Mouse (Mus musculus): ENCODE measurements around the gene Eif1ad. TPM values are rescaled to one million over a fixed set of nuclear protein-coding genes. Genes with fewer than 3 reads are reported as not detected.
A peak's percentile ranks its signal among the peaks of the same experiment; 100 is the strongest.

Eif1ad gene
- total and polyA plus RNA-seq, 2 experiments from 2014 or later = 37.5 to 37.9 TPM

- Histone ChIP-seq H3K4me3 (ENCODE audit: low read depth, low read length) (no peak overlapping the region), H3K9me3 (replicated peaks; ENCODE audit: control insufficient read depth, low read length) (no peaks in the 10 kb centered on the region), H3K9ac (replicated peaks; ENCODE audit: low read depth, low read length) (no peak overlapping the region), H3K36me3 (replicated peaks; ENCODE audit: control insufficient read depth, insufficient read depth, low read length) (no peaks in the 10 kb centered on the region), H3K4me1 (ENCODE audit: control insufficient read depth, insufficient read depth) (no peaks in the 10 kb centered on the region), H3K4me2 (ENCODE audit: low read depth, low read length) (no peak overlapping the region), H3K27me3 (ENCODE audit: control insufficient read depth, insufficient read depth, low read length) (no peaks in the 10 kb centered on the region), H3K27ac (ENCODE audit: low read depth) (no peak overlapping the region)
- WGBS = 67% methylated on average over 2 of the region's 2 CpGs
- DNase-seq (ENCODE audit: low spot score) (no peak), ATAC-seq (ENCODE audit: insufficient read depth, low read depth) (no peak)
- no peak for TF ChIP-seq EP300 (IDR thresholded peaks at IDR 0.05; ENCODE audit: low read depth)
- no peak for TF ChIP-seq CTCF (IDR thresholded peaks at IDR 0.05; ENCODE audit: low read depth)
Observed at GRCm38 (mm10) chr19:5353609-5354008, 12.9 kb upstream of the Eif1ad start.

GRCm38 (mm10) chr19:5356080-5356479 is 10.5 kb upstream of the Eif1ad start:
- H3K4me2 ChIP-seq (ENCODE audit: low read depth, low read length) = no peak overlapping the region
- ATAC-seq (ENCODE audit: insufficient read depth, low read depth) = no peak
- H3K4me1 ChIP-seq (ENCODE audit: control insufficient read depth, insufficient read depth) = peaks cover 3% of the 10 kb centered on the region; the same call in 1 of the 2 replicates
- H3K9me3 ChIP-seq (replicated peaks; ENCODE audit: control insufficient read depth, low read length) = no peaks in the 10 kb centered on the region
- H3K36me3 ChIP-seq (replicated peaks; ENCODE audit: control insufficient read depth, insufficient read depth, low read length) = no peaks in the 10 kb centered on the region
- DNase-seq (ENCODE audit: low spot score) = no peak
- H3K27ac ChIP-seq (ENCODE audit: low read depth) = no peak overlapping the region
- H3K9ac ChIP-seq (replicated peaks; ENCODE audit: low read depth, low read length) = no peak overlapping the region
- WGBS = no CpG with 5 or more reads among the region's 1 CpGs
- no peak for TF ChIP-seq CTCF (IDR thresholded peaks at IDR 0.05; ENCODE audit: low read depth)
- no peak for TF ChIP-seq EP300 (IDR thresholded peaks at IDR 0.05; ENCODE audit: low read depth)
- H3K4me3 ChIP-seq (ENCODE audit: low read depth, low read length) = no peak overlapping the region
- H3K27me3 ChIP-seq (ENCODE audit: control insufficient read depth, insufficient read depth, low read length) = no peaks in the 10 kb centered on the region

GRCm38 (mm10) chr19:5362186-5362585 is 4.4 kb upstream of the Eif1ad start:
- Histone ChIP-seq H3K27ac (ENCODE audit: low read depth) (no peak overlapping the region), H3K9me3 (replicated peaks; ENCODE audit: control insufficient read depth, low read length) (no peaks in the 10 kb centered on the region), H3K4me2 (ENCODE audit: low read depth, low read length) (no peak overlapping the region), H3K4me1 (ENCODE audit: control insufficient read depth, insufficient read depth) (peaks cover 11% of the 10 kb centered on the region), H3K27me3 (ENCODE audit: control insufficient read depth, insufficient read depth, low read length) (no peaks in the 10 kb centered on the region), H3K4me3 (ENCODE audit: low read depth, low read length) (no peak overlapping the region), H3K9ac (replicated peaks; ENCODE audit: low read depth, low read length) (no peak overlapping the region), H3K36me3 (replicated peaks; ENCODE audit: control insufficient read depth, insufficient read depth, low read length) (peaks cover 17% of the 10 kb centered on the region)
- no peak for DNase-seq (ENCODE audit: low spot score)
- WGBS = 88% methylated on average over 2 of the region's 2 CpGs
- ATAC-seq (ENCODE audit: insufficient read depth, low read depth) = no peak
- TF ChIP-seq EP300 (IDR thresholded peaks at IDR 0.05; ENCODE audit: low read depth) (no peak), CTCF (IDR thresholded peaks at IDR 0.05; ENCODE audit: low read depth) (no peak)

GRCm38 (mm10) chr19:5364124-5364523 is 2.4 kb upstream of the Eif1ad start:
- no peak overlapping the region for H3K9ac ChIP-seq (replicated peaks; ENCODE audit: low read depth, low read length)
- peaks cover 19% of the 10 kb centered on the region for H3K4me1 ChIP-seq (ENCODE audit: control insufficient read depth, insufficient read depth)
- DNase-seq (ENCODE audit: low spot score) = no peak
- peaks cover 25% of the 10 kb centered on the region for H3K36me3 ChIP-seq (replicated peaks; ENCODE audit: control insufficient read depth, insufficient read depth, low read length)
- no peak for ATAC-seq (ENCODE audit: insufficient read depth, low read depth)
- H3K4me2 ChIP-seq (ENCODE audit: low read depth, low read length) = no peak overlapping the region
- no peak overlapping the region for H3K4me3 ChIP-seq (ENCODE audit: low read depth, low read length)
- H3K9me3 ChIP-seq (replicated peaks; ENCODE audit: control insufficient read depth, low read length) = no peaks in the 10 kb centered on the region
- TF ChIP-seq EP300 (IDR thresholded peaks at IDR 0.05; ENCODE audit: low read depth) (no peak), CTCF (IDR thresholded peaks at IDR 0.05; ENCODE audit: low read depth) (no peak)
- H3K27me3 ChIP-seq (ENCODE audit: control insufficient read depth, insufficient read depth, low read length) = no peaks in the 10 kb centered on the region
- H3K27ac ChIP-seq (ENCODE audit: low read depth) = no peak overlapping the region
- WGBS = 71% methylated on average over 2 of the region's 2 CpGs

- Histone ChIP-seq H3K4me2 (ENCODE audit: low read depth, low read length) (peak overlapping the region; percentile 97), H3K27me3 (ENCODE audit: control insufficient read depth, insufficient read depth, low read length) (no peaks in the 10 kb centered on the region), H3K4me1 (ENCODE audit: control insufficient read depth, insufficient read depth) (peaks cover 19% of the 10 kb centered on the region), H3K9ac (replicated peaks; ENCODE audit: low read depth, low read length) (peak overlapping the region; percentile 77), H3K27ac (ENCODE audit: low read depth) (peak overlapping the region; percentile 97), H3K36me3 (replicated peaks; ENCODE audit: control insufficient read depth, insufficient read depth, low read length) (peaks cover 41% of the 10 kb centered on the region), H3K4me3 (ENCODE audit: low read depth, low read length) (peak overlapping the region; percentile 78), H3K9me3 (replicated peaks; ENCODE audit: control insufficient read depth, low read length) (no peaks in the 10 kb centered on the region)
- TF ChIP-seq CTCF (IDR thresholded peaks at IDR 0.05; ENCODE audit: low read depth) (no peak), EP300 (IDR thresholded peaks at IDR 0.05; ENCODE audit: low read depth) (no peak)
- no peak for ATAC-seq (ENCODE audit: insufficient read depth, low read depth)
- 18% methylated on average over 11 of the region's 11 CpGs for WGBS
- no peak for DNase-seq (ENCODE audit: low spot score)
Observed at GRCm38 (mm10) chr19:5365751-5366150, 790 bp upstream of the Eif1ad start.

- peaks cover 50% of the 10 kb centered on the region for H3K36me3 ChIP-seq (replicated peaks; ENCODE audit: control insufficient read depth, insufficient read depth, low read length)
- peaks cover 15% of the 10 kb centered on the region for H3K4me1 ChIP-seq (ENCODE audit: control insufficient read depth, insufficient read depth)
- ATAC-seq (ENCODE audit: insufficient read depth, low read depth) (no peak), DNase-seq (ENCODE audit: low spot score) (no peak)
- peak within 1 kb of the TSS; percentile 78 for H3K4me3 ChIP-seq (ENCODE audit: low read depth, low read length)
- no peaks in the 10 kb centered on the region for H3K27me3 ChIP-seq (ENCODE audit: control insufficient read depth, insufficient read depth, low read length)
- peak within 1 kb of the TSS; percentile 97 for H3K4me2 ChIP-seq (ENCODE audit: low read depth, low read length)
- peak within 1 kb of the TSS; percentile 77 for H3K9ac ChIP-seq (replicated peaks; ENCODE audit: low read depth, low read length)
- under 1% methylated on average over 33 of the region's 33 CpGs for WGBS
- H3K27ac ChIP-seq (ENCODE audit: low read depth) = peak within 1 kb of the TSS; percentile 97
- H3K9me3 ChIP-seq (replicated peaks; ENCODE audit: control insufficient read depth, low read length) = no peaks in the 10 kb centered on the region
- TF ChIP-seq EP300 (IDR thresholded peaks at IDR 0.05; ENCODE audit: low read depth) = no peak
- no peak for TF ChIP-seq CTCF (IDR thresholded peaks at IDR 0.05; ENCODE audit: low read depth)
Observed at GRCm38 (mm10) chr19:5367053-5367359, 465 bp downstream of the Eif1ad start, which contains the start of gene Banf1. Gene Banf1, minus strand, starts transcription at chr19:5367168.

All from heart, postnatal 0 days (tissue).